Mouse (Mus musculus): ENCODE results near the gene Prelp.

Gene Prelp

DNA sequence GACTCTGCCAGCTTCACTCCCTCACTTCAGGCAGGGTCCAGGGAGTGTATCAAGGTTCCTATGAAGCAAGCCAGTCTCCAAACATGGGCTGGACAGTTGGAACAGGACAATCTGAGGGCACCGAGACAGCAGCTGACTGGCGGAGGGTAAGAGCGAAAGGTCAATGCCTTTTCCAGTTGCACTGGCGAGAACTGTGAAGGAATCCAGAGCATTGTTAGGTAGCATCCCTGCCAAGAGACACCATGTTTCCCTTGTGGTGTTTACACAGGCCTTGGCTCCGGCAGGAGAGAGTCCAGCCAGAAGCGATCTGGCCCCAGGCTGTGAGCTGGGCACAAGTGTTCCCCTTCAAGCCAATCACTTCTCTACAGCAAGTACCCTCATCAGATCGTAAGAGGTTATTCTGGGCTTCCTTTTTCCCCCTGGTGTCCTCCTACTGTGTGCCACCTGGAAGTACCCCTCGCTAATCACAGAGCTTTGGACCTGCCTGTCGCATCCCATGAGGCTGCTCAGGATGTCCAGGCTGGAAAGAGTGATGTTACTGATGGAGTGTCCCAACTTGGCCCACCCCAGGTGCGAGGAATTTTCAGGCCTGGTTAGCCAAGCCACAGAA is 13.2 kb upstream of the Prelp start:
- no peak for DNase-seq (ENCODE audit: low spot score)

DNA sequence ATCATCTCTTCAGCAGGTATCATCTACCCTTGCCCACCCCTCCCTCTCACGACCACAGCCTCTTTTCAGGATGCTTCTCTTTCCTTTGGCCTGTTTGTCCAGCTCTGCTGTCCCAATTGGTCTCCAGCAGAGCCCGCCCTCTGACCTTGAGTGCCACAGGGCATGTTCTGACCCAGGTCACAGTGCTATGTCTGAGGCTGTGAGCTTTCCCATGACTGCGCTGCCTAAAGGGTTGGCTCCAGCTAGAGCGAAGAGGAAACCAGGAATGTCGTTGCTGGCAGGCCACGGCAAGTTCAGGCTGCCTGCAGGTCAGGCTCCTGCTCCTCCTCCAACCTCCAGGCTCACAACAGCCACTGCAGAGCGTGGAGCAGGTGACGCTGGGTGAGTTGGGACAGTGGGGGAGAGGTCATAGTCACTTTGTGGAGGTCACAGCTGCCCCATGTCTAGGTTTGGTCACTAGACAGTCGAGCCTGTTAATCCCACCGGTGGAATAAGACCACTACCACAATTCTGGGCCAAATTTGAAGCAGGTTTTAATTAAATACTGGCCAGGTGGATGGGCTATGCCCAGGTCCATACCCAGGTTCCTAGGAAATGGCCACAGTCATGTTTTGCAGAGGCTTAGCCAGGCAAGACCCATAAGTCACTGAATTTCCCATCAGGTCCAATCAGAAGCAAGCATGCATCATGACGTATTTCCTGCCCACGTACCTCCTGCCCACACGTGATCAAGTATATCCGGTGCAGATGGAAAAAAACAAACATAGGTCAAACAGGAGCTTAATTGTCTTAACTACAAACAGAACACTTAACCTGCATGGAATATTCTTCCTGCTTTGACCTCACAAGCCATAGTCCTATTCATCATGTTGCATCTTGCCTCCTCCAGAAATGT is 12.3 kb upstream of the Prelp start:
- no peak for DNase-seq (ENCODE audit: low spot score)

GRCm38 (mm10) chr1:133929980-133930379 is 8.8 kb upstream of the Prelp start:
- no peak for DNase-seq (ENCODE audit: low spot score)

GRCm38 (mm10) chr1:133925223-133925622 is 4.0 kb upstream of the Prelp start:
- DNase-seq (ENCODE audit: low spot score), result no peak

GRCm38 (mm10) chr1:133924141-133924875 is 3.1 kb upstream of the Prelp start:
- no peak for DNase-seq (ENCODE audit: low spot score)

DNA sequence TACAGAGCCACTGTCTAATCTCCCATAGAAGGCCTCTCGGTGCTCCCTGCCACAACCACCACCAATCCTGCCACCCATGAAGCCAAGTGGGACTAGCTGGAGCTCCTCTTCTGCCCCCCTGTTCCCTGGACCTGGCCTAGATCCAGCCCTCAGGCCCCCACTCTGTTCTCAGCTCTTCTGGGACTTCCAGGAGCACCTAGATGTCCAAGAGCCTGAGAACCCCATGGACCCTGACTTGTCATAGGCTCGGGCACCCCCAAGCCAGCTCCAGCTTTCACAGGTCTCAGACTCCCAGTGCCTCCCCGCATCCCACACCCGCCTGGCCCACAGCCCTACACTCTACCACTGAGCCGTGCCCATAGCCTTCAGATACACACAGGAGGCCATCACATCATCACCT is 1.9 kb upstream of the Prelp start:
- no peak for DNase-seq (ENCODE audit: low spot score)

DNA sequence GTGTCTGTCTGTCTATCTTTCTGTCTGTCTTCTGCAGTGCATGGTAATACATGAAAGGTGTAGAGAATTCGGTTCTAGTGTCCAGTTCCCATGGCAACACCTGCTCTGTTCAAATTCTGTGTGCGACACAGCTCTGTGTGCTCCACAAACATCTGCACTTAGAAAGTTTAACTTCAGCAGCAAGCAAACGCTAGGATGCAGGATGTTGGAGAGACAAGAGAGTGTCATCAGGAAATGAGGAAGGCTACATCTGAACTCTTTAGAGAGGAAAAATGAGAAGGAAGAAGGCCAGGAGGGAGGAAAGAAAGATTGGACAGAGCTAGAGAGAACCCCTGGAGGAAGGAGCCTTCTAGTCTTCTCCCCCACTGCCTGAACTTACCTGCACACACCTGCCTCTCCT is 338 bp downstream of the Prelp start:
- no peak for DNase-seq (ENCODE audit: low spot score)

DNA sequence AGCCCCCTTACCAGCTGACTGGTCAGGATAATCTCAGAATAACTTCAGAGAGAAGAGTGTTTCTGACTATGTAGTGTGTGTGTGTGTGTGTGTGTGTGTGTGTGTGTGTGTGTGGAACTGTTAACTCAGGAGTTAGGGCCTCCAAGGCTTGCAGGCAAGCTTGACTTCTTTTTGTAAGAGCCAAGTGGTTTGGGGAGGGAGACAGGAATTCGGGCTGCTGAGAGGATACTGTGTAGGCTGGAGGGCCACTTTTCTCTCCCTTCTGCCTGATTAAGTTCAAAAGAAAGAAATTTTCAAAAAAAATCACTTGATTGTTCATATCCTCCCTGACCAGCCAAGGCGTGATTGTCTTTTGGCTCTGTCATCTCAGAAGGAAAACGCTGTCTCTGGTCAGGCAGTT is 813 bp downstream of the Prelp start:
- no peak for DNase-seq (ENCODE audit: low spot score)

DNA sequence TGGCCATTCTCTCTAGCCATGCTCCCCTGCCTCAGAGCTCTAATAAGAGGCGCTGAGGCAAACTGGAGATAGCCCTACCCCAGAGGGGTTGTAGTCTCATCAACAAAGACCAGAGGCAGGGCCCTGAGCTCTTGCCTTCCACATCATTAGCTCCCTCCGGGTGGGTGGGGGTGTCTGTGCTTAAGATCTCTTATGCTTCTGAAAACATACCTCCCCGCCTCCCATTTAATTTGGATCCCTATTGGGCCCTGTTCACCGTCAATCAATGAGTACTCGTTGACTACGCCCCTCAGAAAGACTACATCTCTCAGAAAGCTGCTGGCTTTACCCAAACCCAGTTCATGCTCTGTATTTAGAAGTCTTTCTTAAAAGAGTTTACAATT is 3.1 kb downstream of the Prelp start:
- no peak for DNase-seq (ENCODE audit: low spot score)

GRCm38 (mm10) chr1:133917456-133918087 is 3.6 kb downstream of the Prelp start:
- no peak for DNase-seq (ENCODE audit: low spot score)

GRCm38 (mm10) chr1:133915723-133916355 is 5.4 kb downstream of the Prelp start:
- DNase-seq (ENCODE audit: low spot score), result no peak

- DNase-seq (ENCODE audit: low spot score), result no peak
Measured at GRCm38 (mm10) chr1:133915115-133915514, 6.1 kb downstream of the Prelp start.

GRCm38 (mm10) chr1:133913018-133913417 is 8.2 kb downstream of the Prelp start:
- no peak for DNase-seq (ENCODE audit: low spot score)

DNA sequence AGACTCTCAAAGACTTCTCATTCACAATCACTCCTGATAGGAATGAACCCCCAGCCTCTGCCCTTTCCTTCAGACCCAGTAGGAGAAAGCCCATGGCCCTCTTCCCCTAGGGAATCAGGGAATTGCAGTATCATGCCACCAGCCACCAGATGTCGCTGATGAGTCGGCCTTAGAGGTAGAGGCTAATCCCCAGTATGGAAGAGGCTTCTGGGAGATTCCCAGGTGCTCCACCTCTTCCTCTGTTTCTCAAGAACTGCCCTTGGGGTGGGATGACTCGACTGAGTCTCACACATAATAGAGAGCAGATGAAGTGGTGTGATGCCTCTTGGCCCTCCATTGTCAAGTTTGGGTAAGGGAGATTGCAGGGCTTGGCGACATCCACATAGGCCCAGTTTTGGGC is 9.8 kb downstream of the Prelp start:
- no peak for DNase-seq (ENCODE audit: low spot score)

DNA sequence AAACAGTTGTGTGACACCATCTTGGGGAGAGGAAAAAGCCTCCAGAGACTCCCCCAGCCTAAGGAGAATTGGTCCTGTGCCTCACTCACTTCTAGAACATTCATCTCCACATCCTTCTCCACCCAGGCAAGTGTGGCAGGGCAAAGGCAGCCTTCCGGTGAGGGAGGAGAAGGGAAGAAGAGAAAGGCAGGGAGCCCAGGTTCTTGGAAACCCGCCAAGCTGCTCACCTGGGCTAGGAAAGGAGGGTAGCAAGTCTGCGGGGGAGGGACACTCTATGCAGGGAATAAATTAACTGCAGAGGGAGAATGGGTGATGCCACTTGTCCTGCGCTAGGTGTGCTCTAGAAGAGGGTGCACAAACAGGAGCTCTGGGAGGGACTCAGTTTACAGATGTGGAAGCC is 10.2 kb downstream of the Prelp start:
- DNase-seq (ENCODE audit: low spot score), result no peak

DNA sequence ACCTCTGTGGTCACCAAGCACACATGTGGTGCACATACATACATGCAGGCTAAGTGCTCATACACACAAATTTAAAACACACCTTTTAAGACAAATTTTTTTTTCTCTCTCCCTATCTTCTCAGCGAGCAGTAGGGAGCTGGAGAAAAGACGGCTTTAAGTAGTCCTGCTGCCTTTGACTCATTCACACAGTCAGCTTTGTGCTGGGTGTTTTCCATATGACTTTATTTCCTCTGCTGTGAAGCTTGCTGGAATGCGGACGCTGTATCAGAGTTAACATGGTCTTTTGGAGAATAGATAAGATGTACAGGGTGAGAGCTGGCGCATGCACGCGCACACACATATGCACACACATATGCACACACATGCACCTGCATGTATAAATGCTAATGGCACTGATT is 11.1 kb downstream of the Prelp start:
- DNase-seq (ENCODE audit: low spot score), result no peak

DNA sequence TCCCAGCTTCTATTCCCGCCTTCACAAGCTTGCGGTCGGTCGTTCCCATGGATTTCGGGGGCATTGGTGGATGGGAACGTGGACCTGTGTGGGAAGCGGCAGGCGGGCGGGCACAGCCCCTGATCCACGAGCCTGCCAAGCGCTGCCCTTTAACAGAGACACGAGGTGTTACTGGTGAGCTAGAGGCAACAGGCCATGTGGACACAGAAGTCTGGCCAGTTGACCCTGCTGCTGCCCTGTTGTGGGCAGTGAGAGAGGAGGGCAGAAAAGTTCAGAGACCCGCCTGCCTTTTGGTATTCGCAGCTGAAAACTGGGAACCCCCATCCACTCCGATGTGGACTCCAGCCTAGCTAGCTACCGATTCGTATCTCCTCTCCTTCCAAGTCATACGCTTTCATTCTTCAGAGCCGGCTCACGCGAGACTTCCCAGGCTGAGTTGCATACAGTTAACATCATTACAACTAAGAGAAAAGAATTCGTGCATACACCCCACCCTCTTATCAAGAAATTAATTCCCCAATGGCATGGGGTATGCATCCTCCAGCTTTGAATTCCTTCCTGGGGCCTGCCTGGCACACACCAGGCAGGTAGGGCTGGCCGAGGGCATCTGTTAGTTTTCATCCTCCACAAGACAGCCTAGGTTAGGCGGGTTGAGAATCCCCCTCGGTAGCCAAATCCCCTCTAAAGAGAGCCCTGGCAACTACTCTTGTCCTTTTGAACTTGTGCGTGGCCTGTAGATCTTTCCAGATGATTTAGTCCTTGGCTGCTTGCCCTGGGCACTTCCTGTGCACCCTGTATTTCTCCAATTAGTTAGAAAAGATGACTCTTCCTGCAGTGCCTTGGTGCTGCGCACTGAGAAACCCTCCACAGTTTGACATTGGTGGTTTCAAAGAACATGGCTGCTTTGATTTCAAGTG is 12.3 kb downstream of the Prelp start:
- no peak for DNase-seq (ENCODE audit: low spot score)

GRCm38 (mm10) chr1:133907949-133908658 is 13.1 kb downstream of the Prelp start, which contains the start of gene Optc:
Gene Optc, minus strand, starts transcription at chr1:133907999.
- DNase-seq (ENCODE audit: low spot score), result no peak

GRCm38 (mm10) chr1:133906420-133906819 is 14.8 kb downstream of the Prelp start:
- DNase-seq (ENCODE audit: low spot score), result no peak

DNA sequence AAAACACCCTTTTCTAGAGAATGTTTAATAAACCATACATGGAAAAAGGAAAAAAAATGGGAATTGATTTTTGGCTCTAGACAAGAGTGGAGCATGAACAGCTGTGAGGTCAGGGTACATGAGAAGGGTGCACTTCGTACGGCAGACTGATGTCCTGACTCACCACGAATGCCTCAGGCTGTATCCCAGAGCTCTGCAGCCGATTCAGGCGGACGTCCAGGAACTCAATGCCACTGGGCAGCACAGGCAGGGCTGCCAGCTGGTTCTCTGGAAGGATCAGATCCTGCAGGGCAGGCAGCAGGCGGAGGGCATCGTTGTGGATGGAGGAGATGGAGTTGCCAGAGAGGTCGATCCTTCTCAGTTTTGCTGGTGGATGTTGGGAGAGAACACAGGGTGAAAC is 20.4 kb downstream of the Prelp start:
- no peak for DNase-seq (ENCODE audit: low spot score)

Data from spleen, adult 12 weeks (tissue).